Mouse (Mus musculus) neutrophil, adult 83 days (primary cell): ENCODE results near the gene Sun5. TPM values are rescaled to one million over a fixed set of nuclear protein-coding genes. Genes with fewer than 3 reads are reported as not detected.

Source experiments
- total RNA-seq, 2 experiments: library from RNA; stranded (reverse); gene quantifications; one replicate each; pipeline ENCODE4 v1.2.4; 2023

Gene Sun5
- not detected for total RNA-seq

GRCm38 (mm10) chr2:153870984-153871383 lies at the start of gene Sun5:
Sun5 (minus strand) TSS chr2:153871084.

DNA sequence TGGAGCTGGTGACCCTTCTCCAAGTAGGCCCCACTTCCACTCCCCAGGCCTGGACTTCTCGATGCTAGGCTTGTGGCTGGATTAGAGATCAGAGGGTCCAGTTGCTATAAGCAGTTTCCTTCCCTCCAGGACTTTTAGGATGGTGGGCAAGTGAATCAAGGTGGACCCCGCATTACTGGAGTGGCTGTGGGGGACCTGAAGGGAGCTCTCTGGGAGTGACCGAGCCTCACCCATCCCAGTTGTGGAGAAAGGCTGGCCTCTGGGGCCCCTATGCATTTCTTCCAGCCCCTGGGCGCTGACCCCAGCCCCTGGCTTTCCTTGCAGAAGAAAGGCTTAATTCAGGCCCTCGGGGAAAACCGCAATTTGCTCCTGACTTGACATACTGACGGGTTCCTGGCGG lies 47.0 kb upstream of the Sun5 start, which contains the start of gene Bpifb3:
Bpifb3 (plus strand) TSS at position 301 of the 400 bp plus-strand sequence.

GRCm38 (mm10) chr2:153900088-153900487 lies 29.2 kb upstream of the Sun5 start, which contains the start of gene Bpifb6:
Bpifb6 (plus strand) TSS chr2:153900388.

GRCm38 (mm10) chr2:153874745-153875144 lies 3.9 kb upstream of the Sun5 start, which contains the start of gene Bpifb2:
Bpifb2 (plus strand) TSS chr2:153875045.

Other genes with a start within 250 kb of the Sun5 start
- 10 to 100 TPM; 26.3 to 26.7 TPM for gene Commd7, start 238.3 kb downstream of the Sun5 start, total RNA-seq
- gene Dnmt3b, start 221.6 kb downstream of the Sun5 start, total RNA-seq = 1 to 10 TPM; 1.6 to 2.3 TPM
- gene Dnmt3c, start 174.4 kb downstream of the Sun5 start, total RNA-seq = under 1 TPM in 1 of 2 experiments, not detected in 1; 0.37 TPM
- gene Mapre1, start 129.8 kb downstream of the Sun5 start, total RNA-seq = 100 to 1,000 TPM; 116 to 127 TPM
- under 1 TPM in 1 of 2 experiments, not detected in 1; 0.79 TPM for gene Efcab8, start 91.2 kb downstream of the Sun5 start, total RNA-seq
- gene Bpifb2, start 4.0 kb upstream of the Sun5 start, total RNA-seq = not detected
- not detected for gene Bpifb6, start 29.3 kb upstream of the Sun5 start, total RNA-seq
- not detected for gene Bpifb3, start 47.1 kb upstream of the Sun5 start, total RNA-seq
- not detected for gene Bpifb4, start 67.1 kb upstream of the Sun5 start, total RNA-seq
- not detected for gene Bpifa6, start 103.9 kb upstream of the Sun5 start, total RNA-seq
- gene Bpifa2, start 137.2 kb upstream of the Sun5 start, total RNA-seq = not detected